Mouse (Mus musculus): ENCODE measurements around the gene Tsc22d3. TPM values are rescaled to one million over a fixed set of nuclear protein-coding genes. Genes with fewer than 3 reads are reported as not detected.
"Not testable (repeated sequence)": the region's sequence is repeated elsewhere in the genome, so short reads cannot be mapped to it uniquely, and the experiment has no call there.

Gene Tsc22d3
- polyA plus RNA-seq, 1 experiment from 2014 or later = 147 TPM

GRCm38 (mm10) chrX:140547660-140548419 lies 52.6 kb downstream of the Tsc22d3 start:
- no peak overlapping the region for H3K4me2 ChIP-seq (ENCODE audit: low read length)
- ATAC-seq = no peak
- no peak overlapping the region for H3K27ac ChIP-seq (ENCODE audit: low read depth, low read length)
- no peak overlapping the region for H3K9ac ChIP-seq (ENCODE audit: low read depth, low read length)
- 77% methylated on average over 7 of the region's 7 CpGs for WGBS
- H3K27me3 ChIP-seq (replicated peaks; ENCODE audit: control insufficient read depth, insufficient read depth, low read length) = peaks cover 14% of the 10 kb centered on the region; the same call in 1 of the 2 replicates
- no peaks in the 10 kb centered on the region for H3K36me3 ChIP-seq (ENCODE audit: control insufficient read depth, insufficient read depth, low read length)
- H3K4me3 ChIP-seq (ENCODE audit: low read length) = no peak overlapping the region
- no peaks in the 10 kb centered on the region for H3K9me3 ChIP-seq (ENCODE audit: control insufficient read depth, low read length)
- H3K4me1 ChIP-seq (ENCODE audit: control insufficient read depth, insufficient read depth, low read depth, low read length) = no peaks in the 10 kb centered on the region; the same call in 1 of the 2 replicates

- H3K4me3 ChIP-seq (ENCODE audit: low read length) = no peak overlapping the region
- H3K4me2 ChIP-seq (ENCODE audit: low read length) = no peak overlapping the region
- no peak for ATAC-seq
- 34% methylated on average over 3 of the region's 3 CpGs for WGBS
- no peak overlapping the region for H3K9ac ChIP-seq (ENCODE audit: low read depth, low read length)
- H3K27ac ChIP-seq (ENCODE audit: low read depth, low read length) = no peak overlapping the region
- H3K9me3 ChIP-seq (ENCODE audit: control insufficient read depth, low read length) = no peaks in the 10 kb centered on the region
- peaks cover 8% of the 10 kb centered on the region; the same call in 1 of the 2 replicates for H3K27me3 ChIP-seq (replicated peaks; ENCODE audit: control insufficient read depth, insufficient read depth, low read length)
- peaks cover 3% of the 10 kb centered on the region; the same call in 1 of the 2 replicates for H3K4me1 ChIP-seq (ENCODE audit: control insufficient read depth, insufficient read depth, low read depth, low read length)
- no peaks in the 10 kb centered on the region for H3K36me3 ChIP-seq (ENCODE audit: control insufficient read depth, insufficient read depth, low read length)
These were observed 55.7 kb downstream of the Tsc22d3 start for GRCm38 (mm10) chrX:140544737-140545136.

GRCm38 (mm10) chrX:140542938-140543673 lies 57.4 kb downstream of the Tsc22d3 start:
- Histone ChIP-seq H3K36me3 (ENCODE audit: control insufficient read depth, insufficient read depth, low read length) (no peaks in the 10 kb centered on the region), H3K4me2 (ENCODE audit: low read length) (peak overlapping the region; percentile 68), H3K4me3 (ENCODE audit: low read length) (peak overlapping the region; percentile 49), H3K27me3 (replicated peaks; ENCODE audit: control insufficient read depth, insufficient read depth, low read length) (peaks cover 6% of the 10 kb centered on the region; the same call in 1 of the 2 replicates), H3K9ac (ENCODE audit: low read depth, low read length) (peak overlapping the region; percentile 75), H3K27ac (ENCODE audit: low read depth, low read length) (peak overlapping the region; percentile 82), H3K9me3 (ENCODE audit: control insufficient read depth, low read length) (no peaks in the 10 kb centered on the region), H3K4me1 (ENCODE audit: control insufficient read depth, insufficient read depth, low read depth, low read length) (peaks cover 3% of the 10 kb centered on the region; the same call in 1 of the 2 replicates)
- ATAC-seq = peak; percentile 88
- WGBS = 30% methylated on average over 18 of the region's 18 CpGs

GRCm38 (mm10) chrX:140542474-140542845 lies 58.0 kb downstream of the Tsc22d3 start:
- Histone ChIP-seq H3K27me3 (replicated peaks; ENCODE audit: control insufficient read depth, insufficient read depth, low read length) (peaks cover 4% of the 10 kb centered on the region; the same call in 1 of the 2 replicates), H3K4me2 (ENCODE audit: low read length) (peak overlapping the region; percentile 68), H3K27ac (ENCODE audit: low read depth, low read length) (peak overlapping the region; percentile 82), H3K9me3 (ENCODE audit: control insufficient read depth, low read length) (no peaks in the 10 kb centered on the region), H3K36me3 (ENCODE audit: control insufficient read depth, insufficient read depth, low read length) (no peaks in the 10 kb centered on the region), H3K9ac (ENCODE audit: low read depth, low read length) (peak overlapping the region; percentile 75), H3K4me1 (ENCODE audit: control insufficient read depth, insufficient read depth, low read depth, low read length) (peaks cover 3% of the 10 kb centered on the region; the same call in 1 of the 2 replicates), H3K4me3 (ENCODE audit: low read length) (peak overlapping the region; percentile 49)
- WGBS = 21% methylated on average over 18 of the region's 21 CpGs
- ATAC-seq = peak; percentile 91

GRCm38 (mm10) chrX:140541711-140542473 lies 58.6 kb downstream of the Tsc22d3 start:
- Histone ChIP-seq H3K36me3 (ENCODE audit: control insufficient read depth, insufficient read depth, low read length) (no peaks in the 10 kb centered on the region), H3K4me2 (ENCODE audit: low read length) (peak overlapping the region; percentile 68), H3K4me1 (ENCODE audit: control insufficient read depth, insufficient read depth, low read depth, low read length) (peaks cover 3% of the 10 kb centered on the region; the same call in 1 of the 2 replicates), H3K9me3 (ENCODE audit: control insufficient read depth, low read length) (no peaks in the 10 kb centered on the region), H3K27me3 (replicated peaks; ENCODE audit: control insufficient read depth, insufficient read depth, low read length) (peaks cover 3% of the 10 kb centered on the region; the same call in 1 of the 2 replicates), H3K4me3 (ENCODE audit: low read length) (peak overlapping the region; percentile 49), H3K9ac (ENCODE audit: low read depth, low read length) (peak overlapping the region; percentile 75), H3K27ac (ENCODE audit: low read depth, low read length) (peak overlapping the region; percentile 82)
- WGBS = 20% methylated on average over 10 of the region's 10 CpGs
- peak; percentile 57 for ATAC-seq

GRCm38 (mm10) chrX:140540500-140541114 lies 59.9 kb downstream of the Tsc22d3 start:
- no peak overlapping the region for H3K9ac ChIP-seq (ENCODE audit: low read depth, low read length)
- H3K27ac ChIP-seq (ENCODE audit: low read depth, low read length) = no peak overlapping the region
- no peak overlapping the region for H3K4me2 ChIP-seq (ENCODE audit: low read length)
- peaks cover 2% of the 10 kb centered on the region; the same call in 1 of the 2 replicates for H3K27me3 ChIP-seq (replicated peaks; ENCODE audit: control insufficient read depth, insufficient read depth, low read length)
- no peak overlapping the region for H3K4me3 ChIP-seq (ENCODE audit: low read length)
- WGBS = 84% methylated on average over 15 of the region's 15 CpGs
- ATAC-seq = no peak
- H3K4me1 ChIP-seq (ENCODE audit: control insufficient read depth, insufficient read depth, low read depth, low read length) = peaks cover 3% of the 10 kb centered on the region; the same call in 1 of the 2 replicates
- no peaks in the 10 kb centered on the region for H3K36me3 ChIP-seq (ENCODE audit: control insufficient read depth, insufficient read depth, low read length)
- H3K9me3 ChIP-seq (ENCODE audit: control insufficient read depth, low read length) = no peaks in the 10 kb centered on the region

- 86% methylated on average over 3 of the region's 3 CpGs for WGBS
- not testable (repeated sequence) for H3K4me1 ChIP-seq (ENCODE audit: control insufficient read depth, insufficient read depth, low read depth, low read length); H3K27ac ChIP-seq (ENCODE audit: low read depth, low read length); ATAC-seq; H3K27me3 ChIP-seq (replicated peaks; ENCODE audit: control insufficient read depth, insufficient read depth, low read length); H3K9me3 ChIP-seq (ENCODE audit: control insufficient read depth, low read length); H3K4me2 ChIP-seq (ENCODE audit: low read length); H3K36me3 ChIP-seq (ENCODE audit: control insufficient read depth, insufficient read depth, low read length); H3K9ac ChIP-seq (ENCODE audit: low read depth, low read length); H3K4me3 ChIP-seq (ENCODE audit: low read length)
These were observed 60.6 kb downstream of the Tsc22d3 start for GRCm38 (mm10) chrX:140539831-140540230.

GRCm38 (mm10) chrX:140539111-140539680 lies 61.3 kb downstream of the Tsc22d3 start:
- Histone ChIP-seq H3K27me3 (replicated peaks; ENCODE audit: control insufficient read depth, insufficient read depth, low read length) (no peaks in the 10 kb centered on the region; the same call in 1 of the 2 replicates), H3K4me3 (ENCODE audit: low read length) (no peak overlapping the region), H3K9me3 (ENCODE audit: control insufficient read depth, low read length) (no peaks in the 10 kb centered on the region), H3K27ac (ENCODE audit: low read depth, low read length) (no peak overlapping the region), H3K36me3 (ENCODE audit: control insufficient read depth, insufficient read depth, low read length) (no peaks in the 10 kb centered on the region), H3K4me1 (ENCODE audit: control insufficient read depth, insufficient read depth, low read depth, low read length) (peaks cover 3% of the 10 kb centered on the region; the same call in 1 of the 2 replicates), H3K9ac (ENCODE audit: low read depth, low read length) (no peak overlapping the region), H3K4me2 (ENCODE audit: low read length) (no peak overlapping the region)
- no peak for ATAC-seq
- 87% methylated on average over 3 of the region's 3 CpGs for WGBS

Measured in hindbrain, embryonic 16.5 days (tissue).